Mouse (Mus musculus) hindbrain, embryonic 15.5 days (tissue): Measurements from ENCODE around the gene Otop3. TPM values are rescaled to one million over a fixed set of nuclear protein-coding genes. Genes with fewer than 3 reads are reported as not detected.
A peak's percentile ranks its signal among the peaks of the same experiment; 100 is the strongest.

Experiments used
- ATAC-seq: fragments of 200-750 bp; cut with Nextera tagmentation; 2 replicates; pipeline ENCODE4 v1.8.0; 2017; ENCODE audit warnings: low read depth, moderate number of reproducible peaks, moderate TSS enrichment; ENCODE audit not compliant: low FRiP score
- H3K27ac ChIP-seq: fragments of 300-500 bp; sonication (generic); replicated peaks from 2 replicates; pipeline ENCODE4 v1.5.1; 2015; ENCODE audit warnings: mild to moderate bottlenecking, inconsistent platforms
- H3K27me3 ChIP-seq: fragments of 300-500 bp; sonication (generic); 2 replicates; pipeline ENCODE4 v1.6.1; 2015; ENCODE audit warnings: control low read depth, inconsistent platforms
- H3K36me3 ChIP-seq: fragments of 300-500 bp; sonication (generic); 2 replicates; pipeline ENCODE4 v1.6.1; 2015; ENCODE audit warnings: control low read depth, inconsistent platforms
- H3K4me1 ChIP-seq: fragments of 300-500 bp; sonication (generic); replicated peaks from 2 replicates; pipeline ENCODE4 v1.6.1; 2015; ENCODE audit warnings: control low read depth, inconsistent platforms
- H3K4me2 ChIP-seq: fragments of 300-500 bp; sonication (generic); 2 replicates; pipeline ENCODE4 v1.6.1; 2015; ENCODE audit warnings: moderate library complexity, mild to moderate bottlenecking, inconsistent platforms
- H3K4me3 ChIP-seq: fragments of 300-500 bp; sonication (generic); 2 replicates; pipeline ENCODE4 v1.5.1; 2015; ENCODE audit warnings: mild to moderate bottlenecking, inconsistent platforms
- H3K9ac ChIP-seq: fragments of 300-500 bp; sonication (generic); 2 replicates; pipeline ENCODE4 v1.6.1; 2015; ENCODE audit warnings: inconsistent platforms
- H3K9me3 ChIP-seq: fragments of 300-500 bp; sonication (generic); 2 replicates; pipeline ENCODE4 v1.6.1; 2016; ENCODE audit warnings: control low read depth, inconsistent platforms
- WGBS: fragments of 180-500 bp; shearing (Covaris S2); methylation state at CpG from one replicate; pipeline ENCODE4 v1.1.7; 2015; 5-methylcytosine and 5-hydroxymethylcytosine counted together
- polyA plus RNA-seq: library from polyadenylated mRNA; unstranded; fragments of >200 nt; fragmentation: Nextera tagmentation; extraction: Ambion mirVana; gene quantifications from 2 replicates; pipeline ENCODE4 v1.2.1, GENCODE M21; 2015

Otop3 gene
- 2.2 and 2.3 TPM in 2 replicates for polyA plus RNA-seq

- H3K36me3 ChIP-seq: no peaks in the 10 kb centered on the region
- peak within 1 kb of the TSS; percentile 39 for H3K9ac ChIP-seq
- 0 out of 2 replicates have a peak, but pooled peaks have one; percentile 17 for ATAC-seq
- WGBS: 3% methylated on average over 29 of the region's 29 CpGs
- peaks cover 11% of the 10 kb centered on the region for H3K4me1 ChIP-seq
- H3K4me3 ChIP-seq: peak within 1 kb of the TSS; percentile 37
- peak within 1 kb of the TSS; percentile 74 for H3K4me2 ChIP-seq
- H3K27ac ChIP-seq: no peak within 1 kb of the TSS
- H3K9me3 ChIP-seq: no peaks in the 10 kb centered on the region
- H3K27me3 ChIP-seq: peaks cover 15% of the 10 kb centered on the region
Measured at GRCm38 (mm10) chr11:115334531-115334930, at the start of gene Otop3. Gene Otop3 (plus strand): TSS chr11:115334731.

- no peak for ATAC-seq
- Histone ChIP-seq H3K4me3 (no peak overlapping the region), H3K36me3 (no peaks in the 10 kb centered on the region), H3K27me3 (no peaks in the 10 kb centered on the region), H3K4me2 (no peak overlapping the region), H3K27ac (no peak overlapping the region), H3K9me3 (no peaks in the 10 kb centered on the region), H3K9ac (no peak overlapping the region), H3K4me1 (0 out of 2 replicates have a peak, but pooled peaks cover 5% of the 10 kb centered on the region)
- WGBS: 63% methylated on average over 4 of the region's 4 CpGs
Measured at GRCm38 (mm10) chr11:115285282-115285681, 49.2 kb upstream of the Otop3 start.

GRCm38 (mm10) chr11:115286201-115286993 lies 48.1 kb upstream of the Otop3 start:
- H3K27ac ChIP-seq: 0 out of 2 replicates have a peak overlapping the region, but pooled peaks have one; percentile 32
- no peaks in the 10 kb centered on the region for H3K27me3 ChIP-seq
- no peaks in the 10 kb centered on the region for H3K9me3 ChIP-seq
- no peak overlapping the region for H3K4me3 ChIP-seq
- H3K4me1 ChIP-seq: 0 out of 2 replicates have a peak, but pooled peaks cover 5% of the 10 kb centered on the region
- WGBS: 73% methylated on average over 19 of the region's 19 CpGs
- H3K9ac ChIP-seq: no peak overlapping the region
- no peak overlapping the region for H3K4me2 ChIP-seq
- no peak for ATAC-seq
- no peaks in the 10 kb centered on the region for H3K36me3 ChIP-seq

- ATAC-seq: no peak
- Histone ChIP-seq H3K4me1 (0 out of 2 replicates have a peak, but pooled peaks cover 5% of the 10 kb centered on the region), H3K9ac (no peak overlapping the region), H3K4me3 (no peak overlapping the region), H3K9me3 (no peaks in the 10 kb centered on the region), H3K27me3 (no peaks in the 10 kb centered on the region), H3K4me2 (no peak overlapping the region), H3K27ac (no peak overlapping the region), H3K36me3 (no peaks in the 10 kb centered on the region)
- WGBS: 84% methylated on average over 5 of the region's 5 CpGs
Measured at GRCm38 (mm10) chr11:115287386-115287785, 47.1 kb upstream of the Otop3 start.

GRCm38 (mm10) chr11:115288305-115288704 lies 46.2 kb upstream of the Otop3 start:
- 84% methylated on average over 2 of the region's 2 CpGs for WGBS
- no peaks in the 10 kb centered on the region for H3K27me3 ChIP-seq
- H3K4me2 ChIP-seq: no peak overlapping the region
- H3K9ac ChIP-seq: no peak overlapping the region
- H3K4me1 ChIP-seq: 0 out of 2 replicates have a peak, but pooled peaks cover 5% of the 10 kb centered on the region
- no peak for ATAC-seq
- H3K9me3 ChIP-seq: no peaks in the 10 kb centered on the region
- H3K27ac ChIP-seq: no peak overlapping the region
- no peak overlapping the region for H3K4me3 ChIP-seq
- H3K36me3 ChIP-seq: no peaks in the 10 kb centered on the region

- Histone ChIP-seq H3K4me1 (0 out of 2 replicates have a peak, but pooled peaks cover 5% of the 10 kb centered on the region), H3K4me3 (no peak overlapping the region), H3K4me2 (no peak overlapping the region), H3K36me3 (no peaks in the 10 kb centered on the region), H3K27ac (no peak overlapping the region), H3K27me3 (no peaks in the 10 kb centered on the region), H3K9ac (no peak overlapping the region), H3K9me3 (no peaks in the 10 kb centered on the region)
- WGBS: 85% methylated on average over 8 of the region's 8 CpGs
- ATAC-seq: no peak
Measured at GRCm38 (mm10) chr11:115289885-115290284, 44.6 kb upstream of the Otop3 start.

- Histone ChIP-seq H3K4me3 (no peak overlapping the region), H3K27me3 (no peaks in the 10 kb centered on the region), H3K4me1 (0 out of 2 replicates have a peak, but pooled peaks cover 5% of the 10 kb centered on the region), H3K4me2 (no peak overlapping the region), H3K36me3 (no peaks in the 10 kb centered on the region), H3K27ac (no peak overlapping the region), H3K9me3 (no peaks in the 10 kb centered on the region), H3K9ac (no peak overlapping the region)
- 83% methylated on average over 1 of the region's 1 CpGs for WGBS
- no peak for ATAC-seq
Measured at GRCm38 (mm10) chr11:115290314-115290713, 44.2 kb upstream of the Otop3 start.

- WGBS: 77% methylated on average over 6 of the region's 6 CpGs
- ATAC-seq: no peak
Measured at GRCm38 (mm10) chr11:115290919-115291318, 43.6 kb upstream of the Otop3 start.

GRCm38 (mm10) chr11:115291503-115291902 lies 43.0 kb upstream of the Otop3 start:
- Histone ChIP-seq H3K4me3 (no peak overlapping the region), H3K27ac (no peak overlapping the region), H3K4me2 (no peak overlapping the region), H3K4me1 (peaks cover 7% of the 10 kb centered on the region; the same call in 1 of the 2 replicates), H3K9me3 (no peaks in the 10 kb centered on the region), H3K27me3 (no peaks in the 10 kb centered on the region), H3K36me3 (no peaks in the 10 kb centered on the region), H3K9ac (no peak overlapping the region)
- 82% methylated on average over 10 of the region's 10 CpGs for WGBS
- ATAC-seq: no peak

More at GRCm38 (mm10) chr11:115290919-115291318, 43.6 kb upstream of the Otop3 start:
- no peaks in the 10 kb centered on the region for H3K36me3 ChIP-seq
- no peak overlapping the region for H3K27ac ChIP-seq
- H3K4me2 ChIP-seq: no peak overlapping the region
- no peak overlapping the region for H3K9ac ChIP-seq
- no peaks in the 10 kb centered on the region for H3K9me3 ChIP-seq
- H3K4me3 ChIP-seq: no peak overlapping the region
- H3K4me1 ChIP-seq: 0 out of 2 replicates have a peak, but pooled peaks cover 5% of the 10 kb centered on the region
- no peaks in the 10 kb centered on the region for H3K27me3 ChIP-seq

GRCm38 (mm10) chr11:115292631-115293375 lies 41.7 kb upstream of the Otop3 start:
- Histone ChIP-seq H3K4me2 (no peak overlapping the region), H3K36me3 (no peaks in the 10 kb centered on the region), H3K27me3 (no peaks in the 10 kb centered on the region), H3K9ac (no peak overlapping the region), H3K9me3 (no peaks in the 10 kb centered on the region), H3K4me3 (no peak overlapping the region), H3K27ac (no peak overlapping the region), H3K4me1 (peaks cover 15% of the 10 kb centered on the region)
- no peak for ATAC-seq
- WGBS: 74% methylated on average over 14 of the region's 14 CpGs

GRCm38 (mm10) chr11:115295939-115296338 lies 38.6 kb upstream of the Otop3 start:
- ATAC-seq: no peak
- no peak overlapping the region for H3K4me2 ChIP-seq

More at GRCm38 (mm10) chr11:115295939-115296338, 38.6 kb upstream of the Otop3 start:
- H3K27ac ChIP-seq: no peak overlapping the region
- no peak overlapping the region for H3K4me3 ChIP-seq
- no peaks in the 10 kb centered on the region for H3K9me3 ChIP-seq
- peaks cover 16% of the 10 kb centered on the region for H3K4me1 ChIP-seq
- H3K27me3 ChIP-seq: no peaks in the 10 kb centered on the region
- no peaks in the 10 kb centered on the region for H3K36me3 ChIP-seq
- 90% methylated on average over 11 of the region's 11 CpGs for WGBS
- H3K9ac ChIP-seq: no peak overlapping the region
